Mouse (Mus musculus) left cerebral cortex, postnatal 36 days (tissue): ENCODE results near the gene Pigo. TPM values are rescaled to one million over a fixed set of nuclear protein-coding genes. Genes with fewer than 3 reads are reported as not detected.
"Not testable (repeated sequence)": the region's sequence is repeated elsewhere in the genome, so short reads cannot be mapped to it uniquely, and the experiment has no call there.

Experiments used
- DNase-seq, 2 experiments: peaks; one replicate each; pipeline ENCODE4 v3.0.0; 2021 to 2022; ENCODE audit warnings: low spot score in 2 of 2, mixed read lengths in 1 of 2
- intact Hi-C: fragments of 180-260 bp; cut with DNase I; formaldehyde crosslinking; loops from one replicate; pipeline ENCODE4 v1.15.1; 2025
- total RNA-seq, 2 experiments: library from RNA; stranded (reverse); gene quantifications; 2 replicates each; pipeline ENCODE4 v1.2.3; 2021

The Pigo gene
- total RNA-seq, 2 experiments from 2014 or later: 30.4 to 37.5 TPM

DNA sequence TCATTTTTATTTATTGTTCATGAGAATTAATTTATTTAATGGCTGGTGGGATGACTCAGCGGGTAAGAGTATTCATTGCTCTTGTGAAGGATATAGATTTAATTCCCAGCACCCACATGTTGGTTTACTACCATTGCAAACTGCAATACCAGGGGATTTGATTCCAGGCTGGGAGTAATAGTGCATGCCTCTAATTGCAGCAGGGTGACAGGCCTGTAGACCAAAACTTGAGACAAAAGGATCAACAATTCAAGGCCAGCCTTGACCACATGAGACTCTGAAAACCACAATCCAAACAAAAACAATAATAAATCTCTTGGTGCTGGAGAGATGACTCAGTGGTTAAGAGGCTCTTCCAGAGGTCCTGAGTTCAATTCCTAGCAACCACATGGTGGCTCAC, 13.5 kb downstream of the Pigo start:
- no peak for DNase-seq
- intact Hi-C loops: no loop called here

DNA sequence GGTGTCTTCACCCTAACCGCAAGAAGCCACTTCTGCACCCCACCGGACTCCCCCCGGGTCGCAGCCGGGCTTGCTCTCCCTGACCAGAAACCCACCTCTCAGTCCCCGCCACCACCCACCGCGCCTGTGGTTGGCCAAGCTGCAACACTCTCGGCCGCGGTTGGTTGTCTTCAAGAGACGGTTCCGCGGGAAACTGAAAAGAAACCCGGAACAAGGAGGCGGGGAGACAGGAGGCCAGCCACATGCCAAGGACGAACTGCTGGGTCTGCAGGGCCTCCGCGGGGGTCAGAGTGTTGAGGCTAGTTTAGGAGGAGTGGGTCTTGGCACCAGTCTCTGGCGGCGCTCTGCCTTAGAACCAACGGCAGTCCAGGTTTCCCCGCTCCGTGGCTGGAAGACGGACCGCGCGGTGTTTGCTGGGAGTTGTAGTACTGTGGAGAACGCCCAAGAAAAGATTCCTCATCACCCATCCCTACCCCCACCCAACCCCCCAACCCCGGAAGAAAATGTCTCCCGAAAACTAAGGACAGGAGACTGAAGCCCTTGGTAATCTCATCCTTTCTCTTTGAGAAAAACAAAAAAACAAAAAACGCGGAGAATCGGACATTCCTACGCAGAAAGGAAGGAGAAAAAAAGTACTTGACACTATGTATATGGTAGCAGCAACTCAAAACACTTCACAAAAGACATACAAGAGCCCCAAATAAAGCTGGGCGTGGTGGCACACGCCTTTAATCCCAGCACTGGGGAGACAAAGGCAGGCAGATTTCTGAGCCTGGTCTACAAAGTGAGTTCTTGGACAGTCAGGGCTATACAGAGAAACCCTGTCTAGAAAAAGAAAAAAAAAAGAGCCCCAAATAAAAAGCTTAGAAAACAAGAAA, 15.2 kb downstream of the Pigo start, which contains the start of gene Fancg:
Gene Fancg, minus strand, starts transcription at position 346 of the 878 bp plus-strand sequence.
- DNase-seq: peak; percentile 85 to 86
- intact Hi-C loops: no loop called here

DNA sequence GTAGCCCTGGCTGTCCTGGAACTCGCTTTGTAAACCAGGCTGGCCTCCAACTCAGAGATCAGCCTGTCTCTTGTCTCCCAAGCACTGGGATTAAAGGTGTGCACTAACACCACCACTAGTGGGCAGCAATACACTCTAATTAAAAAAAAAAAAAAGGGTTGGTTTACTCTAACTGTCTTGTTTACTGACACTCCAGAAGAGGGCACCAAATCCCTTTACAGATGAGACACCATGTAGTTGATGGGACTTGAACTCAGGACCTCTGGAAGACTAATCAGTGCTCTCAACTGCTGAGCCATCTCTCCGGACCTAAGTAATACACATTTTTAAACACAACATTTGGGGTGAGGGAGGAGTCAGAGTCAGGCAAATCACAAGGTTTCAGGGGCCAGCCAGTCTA, 19.9 kb downstream of the Pigo start:
- DNase-seq: no peak
- intact Hi-C loops: no loop called here

DNA sequence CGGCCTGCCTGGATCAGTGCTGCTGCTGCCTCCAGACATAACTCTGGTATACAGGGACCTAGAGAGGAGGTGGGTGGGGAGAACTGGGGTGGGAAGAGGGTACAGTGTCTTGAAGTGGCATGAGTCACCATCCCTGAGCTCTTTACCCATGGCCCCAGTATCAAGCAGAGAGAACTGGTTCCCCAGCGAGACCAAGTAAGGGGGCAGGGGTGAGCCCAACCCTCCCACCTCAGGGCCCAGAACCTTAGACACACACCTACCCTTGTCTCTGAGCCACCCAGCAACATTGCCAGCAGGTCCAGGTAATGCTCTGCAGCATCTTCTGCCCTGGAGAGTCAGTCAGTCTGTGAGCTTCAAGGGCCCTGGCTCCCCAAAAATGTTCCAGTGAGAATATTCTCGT, 20.7 kb downstream of the Pigo start:
- intact Hi-C loops: no loop called here
- no peak for DNase-seq

DNA sequence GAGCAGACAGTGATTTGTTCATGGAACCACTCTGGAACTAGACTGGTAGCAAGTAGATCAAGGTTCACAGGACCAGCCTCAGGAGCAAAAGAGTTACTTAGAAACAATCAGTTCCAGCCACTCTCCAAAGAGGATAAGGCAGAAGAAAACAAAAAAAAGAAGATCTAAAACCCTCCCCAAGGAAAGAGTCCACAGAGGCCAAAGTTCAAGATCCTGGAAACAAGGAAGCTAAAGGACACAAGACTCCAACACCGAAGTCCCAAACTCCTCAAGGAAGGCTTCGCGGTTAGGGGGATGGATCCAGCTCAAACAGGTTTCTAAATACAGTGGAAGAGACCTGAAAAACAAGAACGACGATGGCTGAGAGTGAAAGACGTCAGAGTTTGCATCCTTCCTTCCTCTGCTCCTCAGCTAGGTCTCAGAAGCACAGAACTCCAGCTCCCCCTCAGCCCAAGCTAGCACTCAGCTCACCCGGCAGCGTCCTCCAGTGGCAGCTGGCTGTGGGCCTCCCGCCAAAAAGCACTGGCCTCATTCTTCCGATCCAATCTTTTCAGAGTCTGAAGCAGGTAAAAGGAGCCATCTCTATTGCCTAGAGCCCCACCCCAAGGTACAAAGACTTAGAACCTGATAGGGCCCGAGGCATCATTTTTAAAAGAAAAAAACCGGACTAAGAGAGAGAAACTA, 22.7 kb downstream of the Pigo start:
- DNase-seq: no peak
- intact Hi-C loops: no loop called here

DNA sequence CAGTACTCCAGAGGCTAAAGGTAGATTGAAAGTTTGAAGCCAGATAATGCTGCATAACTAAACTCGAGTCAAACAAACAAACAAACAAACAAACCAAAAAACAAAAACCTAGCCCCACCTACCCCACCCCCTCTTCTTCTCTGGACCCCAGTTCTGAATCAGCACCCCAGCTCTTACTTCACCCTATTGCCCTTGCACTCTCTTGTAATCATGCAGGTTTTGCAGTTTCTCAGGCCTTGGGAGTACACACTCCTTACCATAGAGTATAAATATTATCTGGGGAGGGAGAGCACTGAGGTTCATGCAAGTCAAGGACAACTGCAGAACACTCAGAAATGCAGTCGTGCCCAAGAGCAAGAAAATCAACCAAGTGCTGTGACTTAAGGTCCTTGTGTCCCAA, 24.3 kb downstream of the Pigo start:
- intact Hi-C loops: no loop called here

DNA sequence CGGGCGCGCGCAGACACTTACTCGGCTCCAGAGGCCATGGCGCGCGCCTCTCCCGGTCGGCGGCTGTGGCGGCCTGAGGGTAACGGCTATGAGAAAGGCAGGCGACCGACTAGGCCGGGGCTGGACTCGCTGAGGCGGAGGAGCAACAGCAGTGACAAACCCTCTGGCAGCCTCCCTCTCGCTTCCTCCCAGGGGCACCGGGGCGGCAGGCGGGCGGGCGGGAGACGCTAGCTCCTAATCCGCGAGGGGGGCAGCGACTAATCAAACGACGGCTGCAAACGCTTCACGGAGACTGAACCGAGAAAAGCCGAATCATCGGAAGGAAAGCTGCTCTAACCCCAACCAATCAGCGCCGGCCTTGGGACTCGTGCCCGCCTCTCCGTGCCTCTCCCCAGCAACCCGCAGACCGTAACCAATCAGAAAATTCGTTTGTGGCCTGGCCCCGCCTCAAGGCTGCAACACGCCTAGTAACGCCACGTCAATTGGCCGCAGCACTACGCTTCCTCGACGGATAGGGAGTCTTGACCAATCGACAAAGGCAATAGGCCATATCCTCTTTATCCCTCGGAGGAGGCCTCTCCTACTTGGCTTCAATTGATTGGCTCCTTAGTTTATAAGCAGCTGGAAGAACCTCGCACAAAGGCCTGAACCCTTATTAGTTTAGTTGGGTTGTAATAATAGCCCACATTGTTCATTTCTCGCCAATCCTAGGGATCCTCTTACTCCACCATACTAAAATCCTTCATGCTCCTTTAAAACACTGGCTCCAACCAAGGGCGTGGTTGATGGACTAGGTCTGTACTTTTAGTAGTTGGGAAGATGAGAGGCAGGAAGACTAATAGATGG, 25.3 kb downstream of the Pigo start, which contains the start of gene Vcp:
Gene Vcp, minus strand, starts transcription at position 367 of the 846 bp plus-strand sequence.
- intact Hi-C loops: not testable (repeated sequence)

More for the DNA sequence above, 24.3 kb downstream of the Pigo start:
- no peak for DNase-seq

DNA sequence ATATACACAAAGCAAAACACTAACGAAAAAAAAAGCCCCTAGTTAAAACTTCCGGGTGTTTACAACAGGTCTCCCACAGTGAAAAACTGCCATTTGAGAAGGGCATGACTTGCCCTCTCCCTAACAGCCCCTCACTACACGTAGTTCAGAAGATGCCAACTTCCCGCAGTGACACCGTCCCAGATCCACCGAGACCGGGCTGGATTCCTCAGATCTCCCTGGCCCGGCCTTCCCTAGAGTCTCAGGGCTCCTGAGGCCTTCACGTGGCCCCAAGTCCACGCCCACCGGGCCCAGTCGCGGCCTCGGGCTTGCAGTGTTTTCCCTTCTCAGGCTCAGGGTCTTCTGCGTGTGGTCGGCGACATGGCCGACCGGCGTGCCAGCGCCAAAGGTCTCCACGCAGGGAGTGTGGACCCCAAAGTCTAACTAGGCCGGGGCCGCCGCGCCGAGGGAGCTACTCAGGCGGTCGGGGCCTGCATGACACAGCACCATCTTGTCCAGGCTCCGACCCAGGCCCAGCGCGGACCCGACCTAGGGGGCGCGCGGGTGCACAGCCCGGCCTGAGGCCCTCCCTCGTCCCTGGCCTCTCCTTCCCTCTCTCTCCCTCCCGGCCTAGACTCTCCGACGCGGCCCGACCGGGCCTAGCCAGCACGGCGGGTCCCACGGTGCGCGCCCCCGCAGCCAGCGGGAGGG, 26.0 kb downstream of the Pigo start:
- intact Hi-C loops: no loop called here
- peak; percentile 72 to 73 for DNase-seq

More for the DNA sequence above, 25.3 kb downstream of the Pigo start, which contains the start of gene Vcp:
- DNase-seq: peak; percentile 99

DNA sequence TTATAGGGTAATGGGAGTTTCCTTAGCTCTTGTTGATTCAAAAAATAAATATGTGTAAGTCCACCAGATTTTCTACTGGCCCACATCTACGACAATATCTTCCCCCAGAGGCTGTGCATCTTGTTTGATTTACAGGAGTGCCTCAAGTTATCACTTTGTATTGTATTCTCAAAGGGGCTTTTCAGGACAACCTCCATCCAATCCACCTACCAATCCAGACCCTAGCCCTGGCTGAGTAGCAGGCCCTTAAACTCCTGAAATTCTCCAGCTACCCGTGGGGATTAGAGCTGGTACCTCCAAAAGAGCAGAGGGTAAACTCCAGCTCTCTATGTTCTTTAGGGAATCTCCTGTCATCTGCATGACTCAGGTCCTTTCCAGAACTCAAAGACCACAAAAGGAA, 27.6 kb downstream of the Pigo start:
- no peak for DNase-seq
- intact Hi-C loops: no loop called here

DNA sequence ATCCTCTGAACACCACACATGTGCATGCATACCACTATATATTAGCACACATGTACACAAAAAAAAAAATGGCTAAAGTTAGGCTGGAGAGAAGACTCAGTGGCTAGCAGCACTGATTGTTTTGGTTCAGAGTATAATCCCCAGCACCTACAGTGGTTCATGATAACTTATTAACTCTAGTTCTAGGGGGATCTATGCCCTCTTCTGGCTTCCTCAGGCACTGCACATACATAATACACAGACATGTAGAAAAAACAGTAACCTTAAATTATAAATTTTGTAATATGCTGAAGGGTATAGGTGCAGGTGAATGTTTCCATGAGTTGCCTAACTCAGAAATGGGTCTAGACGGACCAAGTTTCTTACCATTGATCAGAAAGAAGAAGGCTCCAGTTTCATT, 37.3 kb downstream of the Pigo start:
- intact Hi-C loops: no loop called here
- DNase-seq: no peak

DNA sequence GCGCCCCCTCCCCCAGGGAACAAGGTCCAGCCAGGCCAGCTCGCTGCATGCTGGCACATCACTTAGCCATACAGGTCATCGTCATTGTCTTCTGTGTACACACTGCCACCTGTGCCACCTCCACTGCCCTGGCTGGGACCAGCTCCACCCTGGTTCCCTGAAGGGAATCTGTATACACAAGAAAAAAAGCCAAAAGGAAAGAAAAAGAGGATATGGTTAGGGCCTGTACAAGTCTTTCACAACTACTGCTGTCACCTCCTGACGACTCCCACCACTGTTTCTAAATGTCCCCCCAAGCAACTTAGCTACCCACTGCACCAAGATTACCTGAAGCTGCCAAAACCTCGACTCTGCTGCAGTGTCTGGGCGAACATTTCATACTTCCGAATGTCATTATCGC, 45.2 kb downstream of the Pigo start:
- intact Hi-C loops, DNase-seq: not testable (repeated sequence)

DNA sequence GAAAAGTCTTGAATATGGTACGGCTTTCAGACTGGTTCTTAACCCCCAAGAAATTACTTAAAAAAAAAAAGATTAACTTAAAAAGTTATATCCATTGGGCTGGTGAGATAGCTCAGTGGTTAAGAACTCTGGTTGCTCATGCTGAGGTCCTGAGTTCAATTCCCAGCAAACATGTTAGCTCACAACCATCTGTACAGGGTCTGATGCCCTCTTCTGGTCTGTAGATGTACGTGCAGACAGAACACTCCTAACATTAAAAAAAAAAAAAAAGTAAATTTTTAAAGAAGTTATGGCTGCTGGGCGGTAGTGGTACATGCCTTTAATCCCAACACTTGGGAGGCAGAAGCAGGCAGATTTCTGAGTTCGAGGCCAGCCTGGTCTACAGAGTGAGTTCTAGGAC, 47.6 kb downstream of the Pigo start:
- DNase-seq: no peak
- intact Hi-C loops: no loop called here

DNA sequence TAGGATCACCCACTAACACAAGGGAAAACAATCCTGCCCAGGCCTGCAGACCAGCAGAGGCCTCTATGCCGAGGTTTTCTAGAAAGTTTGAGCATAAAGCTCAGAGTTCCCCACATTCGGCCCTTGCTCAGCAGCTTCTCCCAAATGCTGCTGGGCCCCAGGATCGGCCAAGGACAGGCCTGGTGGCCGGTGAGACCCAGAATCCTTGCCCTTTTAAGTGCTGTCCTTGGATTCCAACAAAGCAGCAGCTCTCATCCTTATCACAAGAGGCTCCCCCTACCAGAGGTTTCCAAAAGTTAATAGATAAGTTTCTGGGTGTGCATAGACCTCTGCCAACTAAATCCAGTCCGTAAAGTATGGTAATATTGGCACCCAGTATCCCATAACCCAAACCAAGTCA, 51.8 kb downstream of the Pigo start:
- no peak for DNase-seq
- intact Hi-C loops: no loop called here

DNA sequence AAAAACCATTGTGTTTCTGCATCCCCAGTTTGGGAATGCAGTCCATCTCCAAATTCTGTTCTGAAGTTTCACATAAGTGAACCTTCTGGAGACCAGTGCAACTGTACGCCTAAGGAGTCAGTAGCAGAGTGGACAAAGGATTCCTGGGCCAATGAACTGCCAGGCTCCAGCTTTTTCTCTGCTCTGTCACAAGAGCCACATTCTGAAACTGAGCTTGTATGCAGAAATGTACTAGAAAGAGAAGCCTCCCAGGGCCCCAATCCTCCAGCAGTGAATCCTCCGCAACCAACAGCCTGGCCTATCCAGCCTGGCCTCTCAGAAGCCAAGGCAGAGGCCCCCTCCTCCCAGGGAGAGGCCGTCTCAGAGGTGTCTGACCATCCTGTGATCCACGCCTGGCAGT, 52.7 kb downstream of the Pigo start:
- intact Hi-C loops: no loop called here
- DNase-seq: no peak

DNA sequence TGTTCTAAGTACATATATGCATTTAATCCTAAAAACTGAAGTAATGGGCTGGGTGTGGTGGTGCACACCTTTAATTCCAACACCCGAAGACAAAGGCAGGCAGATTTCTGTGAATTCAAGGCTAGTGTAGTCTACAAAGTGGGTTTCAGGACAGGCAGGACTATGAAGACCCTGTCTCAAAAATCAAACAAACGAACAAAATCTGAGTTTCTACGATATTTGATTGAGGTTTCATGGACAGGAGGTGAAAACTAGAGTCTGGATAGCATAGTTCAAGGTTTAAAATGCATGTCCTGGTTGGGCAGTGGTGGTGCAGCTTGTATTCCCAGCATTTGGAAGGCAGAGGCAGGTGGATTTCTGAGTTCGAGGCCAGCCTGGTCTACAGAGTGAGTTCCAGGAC, 56.3 kb downstream of the Pigo start, which contains the start of gene 1700022I11Rik:
Gene 1700022I11Rik, plus strand, starts transcription at position 301 of the 400 bp plus-strand sequence.
- intact Hi-C loops: no loop called here
- DNase-seq: no peak
